Mouse (Mus musculus) CH12.LX (cell line): ENCODE measurements around the gene Rem1. TPM values are rescaled to one million over a fixed set of nuclear protein-coding genes. Genes with fewer than 3 reads are reported as not detected.

Experiments
- DNase-seq: peaks from one replicate; pipeline ENCODE4 v3.0.0-alpha.2; 2013; ENCODE audit errors: extremely low read depth
- H3K27ac ChIP-seq: 2 replicates; pipeline ENCODE4 v1.5.1; 2012; ENCODE audit warnings: low read depth, mild to moderate bottlenecking, control low read depth, moderate library complexity; ENCODE audit not compliant: insufficient read depth
- H3K27me3 ChIP-seq: replicated peaks from 2 replicates; pipeline ENCODE3; 2012; ENCODE audit warnings: inconsistent platforms
- H3K36me3 ChIP-seq, 2 experiments: replicated peaks in 1 of 2; 2 replicates each; pipeline versions ENCODE3 to v1.6.1; 2012; ENCODE audit warnings: inconsistent platforms in 1 of 2, low read length in 1 of 2, mild to moderate bottlenecking in 1 of 2, mixed read lengths in 1 of 2, moderate library complexity in 1 of 2; ENCODE audit not compliant: control insufficient read depth in 1 of 2, insufficient read depth in 1 of 2
- H3K4me1 ChIP-seq, 2 experiments: 2 replicates each; pipeline ENCODE4 v1.6.1; 2012; ENCODE audit warnings: inconsistent platforms in 1 of 2, moderate library complexity in 1 of 2; ENCODE audit not compliant: insufficient read depth in 2 of 2, control insufficient read depth in 1 of 2
- H3K4me2 ChIP-seq: 2 replicates; pipeline ENCODE4 v1.6.1; 2012; ENCODE audit warnings: low read depth, mild to moderate bottlenecking, control low read depth; ENCODE audit not compliant: poor library complexity, insufficient read depth, severe bottlenecking
- H3K4me3 ChIP-seq, 3 experiments: fragments of 150-350 bp in 1 of 3; sonication (generic) in 1 of 3; replicated peaks in 1 of 3; 2 replicates each; pipeline versions ENCODE3 to v1.5.1; 2011 to 2012; ENCODE audit warnings: low read depth in 2 of 3, low read length in 2 of 3, mild to moderate bottlenecking in 2 of 3, moderate library complexity in 2 of 3, control low read depth in 1 of 3, improper control_type of control experiment in 1 of 3, inconsistent platforms in 1 of 3, mixed read lengths in 1 of 3; ENCODE audit not compliant: poor library complexity in 1 of 3
- H3K79me2 ChIP-seq: replicated peaks from 2 replicates; pipeline ENCODE4 v1.6.1; 2012; ENCODE audit warnings: mild to moderate bottlenecking, moderate library complexity; ENCODE audit not compliant: control insufficient read depth, poor library complexity, insufficient read depth, severe bottlenecking; ENCODE audit errors: extremely low read depth
- H3K9ac ChIP-seq: 2 replicates; pipeline ENCODE4 v1.6.1; 2012; ENCODE audit warnings: low read depth, mild to moderate bottlenecking, control low read depth, moderate library complexity; ENCODE audit not compliant: insufficient read depth
- H3K9me3 ChIP-seq: replicated peaks from 2 replicates; pipeline ENCODE3; 2012; ENCODE audit warnings: low read length, inconsistent platforms, mixed read lengths
- BHLHE40 ChIP-seq: IDR thresholded peaks from 2 replicates; pipeline ENCODE4 v1.6.1; 2011; ENCODE audit warnings: mild to moderate bottlenecking, low read depth, low read length, improper control_type of control experiment
- CTCF ChIP-seq, 2 experiments: IDR thresholded peaks in 1 of 2; conservative IDR thresholded peaks in 1 of 2; 2 replicates each; pipeline ENCODE4 v1.5.1; 2011 to 2012; ENCODE audit warnings: low read depth in 2 of 2, low read length in 2 of 2, improper control_type of control experiment in 1 of 2, inconsistent platforms in 1 of 2, mild to moderate bottlenecking in 1 of 2, moderate library complexity in 1 of 2
- EP300 ChIP-seq: IDR thresholded peaks from 2 replicates; pipeline ENCODE4 v1.6.1; 2011; ENCODE audit warnings: low read length, improper control_type of control experiment
- ETS1 ChIP-seq: conservative IDR thresholded peaks from 2 replicates; pipeline ENCODE4 v1.6.1; 2012; ENCODE audit warnings: low read depth, mild to moderate bottlenecking, inconsistent platforms, low read length, improper control_type of control experiment, moderate library complexity
- GABPA ChIP-seq: IDR thresholded peaks from 2 replicates; pipeline ENCODE4 v1.6.1; 2012; ENCODE audit warnings: low read depth, low read length, improper control_type of control experiment, inconsistent platforms; ENCODE audit not compliant: insufficient replicate concordance
- HCFC1 ChIP-seq: IDR thresholded peaks from 2 replicates; pipeline ENCODE4 v1.6.1; 2012; ENCODE audit warnings: low read depth, mild to moderate bottlenecking, inconsistent platforms, low read length, improper control_type of control experiment
- IRF4 ChIP-seq: IDR thresholded peaks from 2 replicates; pipeline ENCODE4 v1.6.1; 2014; ENCODE audit warnings: low read depth, mild to moderate bottlenecking, inconsistent platforms, low read length, improper control_type of control experiment
- JUN ChIP-seq: IDR thresholded peaks from 2 replicates; pipeline ENCODE4 v1.6.1; 2011; ENCODE audit warnings: low read depth, mild to moderate bottlenecking, low read length, improper control_type of control experiment, moderate library complexity; ENCODE audit not compliant: insufficient read depth
- JUND ChIP-seq: conservative IDR thresholded peaks from 2 replicates; pipeline ENCODE4 v1.6.1; 2011; ENCODE audit warnings: low read depth, low read length, improper control_type of control experiment
- KAT2A ChIP-seq: IDR thresholded peaks from 2 replicates; pipeline ENCODE4 v1.6.1; 2012; ENCODE audit warnings: low read length, improper control_type of control experiment, inconsistent platforms; ENCODE audit not compliant: insufficient replicate concordance
- MAFK ChIP-seq: IDR thresholded peaks from 2 replicates; pipeline ENCODE4 v1.6.1; 2011; ENCODE audit warnings: low read length, improper control_type of control experiment; ENCODE audit not compliant: insufficient replicate concordance
- MAX ChIP-seq: IDR thresholded peaks from 2 replicates; pipeline ENCODE4 v1.6.1; 2011; ENCODE audit warnings: low read length, improper control_type of control experiment
- MAZ ChIP-seq: IDR thresholded peaks from 2 replicates; pipeline ENCODE4 v1.6.1; 2012; ENCODE audit warnings: low read depth, mild to moderate bottlenecking, inconsistent platforms, low read length, improper control_type of control experiment, moderate library complexity
- MEF2A ChIP-seq: IDR thresholded peaks from 2 replicates; pipeline ENCODE4 v1.6.1; 2014; ENCODE audit warnings: low read depth, mild to moderate bottlenecking, inconsistent platforms, low read length, improper control_type of control experiment, borderline replicate concordance
- MXI1 ChIP-seq: IDR thresholded peaks from 2 replicates; pipeline ENCODE4 v1.6.1; 2011; ENCODE audit warnings: mild to moderate bottlenecking, low read depth, low read length, improper control_type of control experiment
- MYC ChIP-seq: IDR thresholded peaks from 2 replicates; pipeline ENCODE4 v1.6.1; 2011; ENCODE audit warnings: low read depth, mild to moderate bottlenecking, improper control_type of control experiment, low read length
- NELFE ChIP-seq: IDR thresholded peaks from 2 replicates; pipeline ENCODE4 v1.6.1; 2011; ENCODE audit warnings: low read depth, low read length, improper control_type of control experiment
- NRF1 ChIP-seq: IDR thresholded peaks from 2 replicates; pipeline ENCODE4 v1.6.1; 2014; ENCODE audit warnings: low read depth, mild to moderate bottlenecking, inconsistent platforms, low read length, improper control_type of control experiment, moderate library complexity
- POLR2A ChIP-seq: IDR thresholded peaks from 2 replicates; pipeline ENCODE4 v1.6.1; 2011; ENCODE audit warnings: low read depth, mild to moderate bottlenecking, improper control_type of control experiment, low read length
- RAD21 ChIP-seq: IDR thresholded peaks from 2 replicates; pipeline ENCODE4 v1.6.1; 2011; ENCODE audit warnings: low read depth, mild to moderate bottlenecking, low read length, improper control_type of control experiment, moderate library complexity
- SIN3A ChIP-seq: IDR thresholded peaks from 2 replicates; pipeline ENCODE4 v1.6.1; 2012; ENCODE audit warnings: low read length, improper control_type of control experiment, inconsistent platforms
- SMC3 ChIP-seq: IDR thresholded peaks from 2 replicates; pipeline ENCODE4 v1.6.1; 2011; ENCODE audit warnings: low read depth, low read length, improper control_type of control experiment
- UBTF ChIP-seq: IDR thresholded peaks from 2 replicates; pipeline ENCODE4 v1.6.1; 2012; ENCODE audit warnings: low read depth, mild to moderate bottlenecking, inconsistent platforms, low read length, improper control_type of control experiment, moderate library complexity
- ZKSCAN1 ChIP-seq: IDR thresholded peaks from 2 replicates; pipeline ENCODE4 v1.6.1; 2012; ENCODE audit warnings: low read depth, inconsistent platforms, low read length, improper control_type of control experiment, borderline replicate concordance
- ZMIZ1 ChIP-seq: IDR thresholded peaks from 2 replicates; pipeline ENCODE4 v1.6.1; 2012; ENCODE audit warnings: low read depth, mild to moderate bottlenecking, inconsistent platforms, low read length, improper control_type of control experiment
- dilution Hi-C: fragments of 300-500 bp; cut with MboI; formaldehyde crosslinking; loops from 2 replicates; pipeline ENCODE4 v1.14.3; 2020; ENCODE audit warnings: low sequenced_read_pairs; ENCODE audit not compliant: extremely low pct_unique_long_range_greater_than_20kb, extremely low pct_ligation_motif_present
- in situ Hi-C: fragments of 300-500 bp; cut with MboI; formaldehyde crosslinking; loops from 3 replicates; pipeline ENCODE4 v1.14.3; 2019; ENCODE audit warnings: low sequenced_read_pairs, low pct_ligation_motif_present, low pct_unique_long_range_greater_than_20kb, mixed read lengths
- polyA plus RNA-seq: library from polyadenylated mRNA; unstranded; fragments of >175 nt; gene quantifications from 2 replicates; pipeline ENCODE4 v1.2.1, GENCODE M21; 2012; ENCODE audit warnings: low read depth; ENCODE audit not compliant: insufficient read length
- total RNA-seq, 2 experiments: library from RNA; depleted of rRNA; stranded (reverse); fragments of 300-350 nt in 1 of 2; fragments of >200 nt in 1 of 2; gene quantifications; 2 replicates each; pipeline ENCODE4 v1.2.3; 2012 to 2014

Gene Rem1
- 0.13 and 0.55 TPM in 2 replicates for total RNA-seq (2012; rRNA removed)
- total RNA-seq (2014; rRNA removed): 0.74 and 0.82 TPM in 2 replicates
- polyA plus RNA-seq: 0.70 and 0.80 TPM in 2 replicates

DNA sequence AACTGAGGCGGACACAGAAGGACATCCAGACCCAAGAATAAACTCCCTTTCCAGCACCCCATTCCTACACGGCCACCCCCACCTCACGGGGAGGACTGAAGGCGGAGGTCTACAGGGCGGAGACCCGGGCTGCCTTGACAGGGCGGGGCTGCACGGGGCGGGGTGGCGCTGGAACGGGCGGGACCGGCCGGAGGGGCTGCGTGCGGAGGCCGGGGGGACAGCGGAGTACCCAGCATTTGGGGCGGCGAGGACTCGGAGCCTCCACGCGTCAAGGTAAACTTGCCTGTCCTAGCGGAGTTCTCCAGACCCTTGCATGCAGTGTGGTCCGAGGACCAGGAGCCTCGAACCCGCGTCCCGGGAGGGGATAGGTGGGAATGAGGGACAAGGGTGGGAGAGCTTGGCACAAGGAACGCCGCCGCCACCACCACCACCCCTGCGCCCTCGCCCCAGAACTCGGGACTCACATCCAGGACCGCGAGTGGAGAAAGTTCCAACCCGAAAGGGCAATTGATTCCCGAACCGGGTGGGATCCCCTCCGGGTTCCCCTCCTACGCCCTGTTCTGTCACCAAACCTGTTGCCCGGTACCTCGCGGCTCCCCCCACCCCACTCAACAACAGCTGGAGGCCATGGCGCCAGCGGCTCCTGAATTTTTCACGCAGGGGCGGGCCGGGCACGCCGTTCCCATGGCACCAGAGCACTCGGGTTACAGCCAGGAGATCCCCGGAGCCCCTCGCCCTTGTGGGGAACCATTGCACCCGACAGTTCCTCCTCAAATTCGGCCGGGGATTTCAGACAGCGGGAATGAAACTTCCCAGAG, at the start of gene Rem1:
Gene Rem1, plus strand, starts transcription at position 178 of the 818 bp plus-strand sequence.
- H3K4me2 ChIP-seq: no peak within 1 kb of the TSS
- in situ Hi-C loops (no loop called here), dilution Hi-C loops (no loop called here)

DNA sequence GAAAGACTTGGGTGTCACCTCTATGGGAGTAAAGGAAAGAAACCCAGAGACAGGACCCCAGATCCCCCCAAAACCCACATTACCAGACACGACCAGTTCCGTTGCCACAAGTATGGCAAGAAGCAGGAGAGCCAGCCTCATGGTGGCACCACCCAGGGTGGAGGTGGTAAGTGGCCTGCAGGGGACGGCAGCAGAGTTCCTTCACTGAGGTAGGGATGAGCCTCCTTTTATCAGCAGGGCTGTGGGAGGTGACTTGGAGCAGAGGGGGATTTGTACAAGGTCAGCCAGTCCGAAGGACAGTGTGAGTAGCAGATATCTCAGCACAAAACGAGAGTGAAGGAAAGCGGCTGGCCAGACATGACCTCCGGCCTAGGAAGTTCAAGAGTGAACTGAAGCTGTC, 46.6 kb upstream of the Rem1 start, which contains the start of gene Defb19:
Gene Defb19, minus strand, starts transcription at position 206 of the 400 bp plus-strand sequence.
- no peaks in the 10 kb centered on the region for H3K4me1 ChIP-seq
- no peaks in the 10 kb centered on the region for H3K36me3 ChIP-seq
- H3K9ac ChIP-seq: no peak within 1 kb of the TSS
- H3K4me2 ChIP-seq: no peak within 1 kb of the TSS
- H3K9me3 ChIP-seq: no peaks in the 10 kb centered on the region
- TF ChIP-seq ZMIZ1 (no peak), POLR2A (no peak), GABPA (no peak), UBTF (no peak), BHLHE40 (no peak), MAX (no peak), SMC3 (no peak), MYC (no peak), CTCF (conservative IDR thresholded peaks at IDR 0.05 in 1 of 2, IDR thresholded peaks at IDR 0.05 in 1 of 2; ENCODE audit: low read depth in 2 of 2, low read length in 2 of 2) (no peak)
- TF ChIP-seq, all 38 proteins: peak for 0
- no peaks in the 10 kb centered on the region for H3K79me2 ChIP-seq
- no peak within 1 kb of the TSS for H3K4me3 ChIP-seq
- DNase-seq: no peak
- peaks cover 55% of the 10 kb centered on the region for H3K27me3 ChIP-seq
- dilution Hi-C loops: no loop called here
- H3K27ac ChIP-seq: no peak within 1 kb of the TSS
- in situ Hi-C loops: loop anchor here (25.0 kb wide), 1 partner anchor 118 kb away; the partner anchor contains the start of gene Defb23

More for the DNA sequence above, at the start of gene Rem1:
- no peak for TF ChIP-seq POLR2A
- TF ChIP-seq JUND: no peak
- no peak for TF ChIP-seq HCFC1
- no peak for TF ChIP-seq IRF4
- no peak for TF ChIP-seq MEF2A
- no peak for TF ChIP-seq NELFE
- TF ChIP-seq MAZ: no peak
- TF ChIP-seq RAD21: no peak
- no peak for TF ChIP-seq MAFK
- no peak for TF ChIP-seq ETS1
- no peak for TF ChIP-seq EP300
- no peak for TF ChIP-seq NRF1
- TF ChIP-seq GABPA: no peak
- no peak for TF ChIP-seq ZKSCAN1
- TF ChIP-seq SIN3A: no peak
- TF ChIP-seq JUN: no peak
- no peak for TF ChIP-seq MXI1
- no peak for TF ChIP-seq MYC
- no peak for TF ChIP-seq UBTF
- TF ChIP-seq KAT2A: no peak
- no peaks in the 10 kb centered on the region for H3K79me2 ChIP-seq
- peaks cover 0 to 4% of the 10 kb centered on the region in 2 experiments; a peak in 2 of 4 replicates for H3K4me1 ChIP-seq
- H3K27me3 ChIP-seq: no peaks in the 10 kb centered on the region
- no peak within 1 kb of the TSS for H3K27ac ChIP-seq
- H3K9ac ChIP-seq: no peak within 1 kb of the TSS
- no peaks in the 10 kb centered on the region for H3K9me3 ChIP-seq
- H3K36me3 ChIP-seq: no peaks in the 10 kb centered on the region
- H3K4me3 ChIP-seq: no peak within 1 kb of the TSS
- DNase-seq: no peak
